Mouse (Mus musculus) forebrain, embryonic 16.5 days (tissue): ENCODE measurements around the gene Dop1b. TPM values are rescaled to one million over a fixed set of nuclear protein-coding genes. Genes with fewer than 3 reads are reported as not detected.
A peak's percentile ranks its signal among the peaks of the same experiment; 100 is the strongest.

Source experiments
- ATAC-seq: fragments of 200-750 bp; cut with Nextera tagmentation; 2 replicates; pipeline ENCODE4 v1.8.0; 2017; ENCODE audit warnings: mild to moderate bottlenecking, moderate library complexity
- H3K27ac ChIP-seq: fragments of 300-500 bp; sonication (generic); 2 replicates; pipeline ENCODE4 v1.5.1; 2014; ENCODE audit warnings: low read length, control low read depth
- H3K27me3 ChIP-seq: fragments of 300-500 bp; sonication (generic); replicated peaks from 2 replicates; pipeline ENCODE4 v1.6.1; 2014; ENCODE audit warnings: low read length; ENCODE audit not compliant: control insufficient read depth, insufficient read depth
- H3K36me3 ChIP-seq: fragments of 300-500 bp; sonication (generic); 2 replicates; pipeline ENCODE4 v1.6.1; 2014; ENCODE audit not compliant: control insufficient read depth, insufficient read depth
- H3K4me1 ChIP-seq: fragments of 300-500 bp; sonication (generic); replicated peaks from 2 replicates; pipeline ENCODE4 v1.6.1; 2014; ENCODE audit warnings: low read length; ENCODE audit not compliant: control insufficient read depth, insufficient read depth
- H3K4me2 ChIP-seq: fragments of 300-500 bp; sonication (generic); 2 replicates; pipeline ENCODE4 v1.6.1; 2014; ENCODE audit warnings: mild to moderate bottlenecking, low read length, control low read depth
- H3K4me3 ChIP-seq: fragments of 300-500 bp; sonication (generic); replicated peaks from 2 replicates; pipeline ENCODE4 v1.5.1; 2014; ENCODE audit warnings: mild to moderate bottlenecking, low read length, control low read depth
- H3K9ac ChIP-seq: fragments of 300-500 bp; sonication (generic); replicated peaks from 2 replicates; pipeline ENCODE4 v1.6.1; 2014; ENCODE audit warnings: low read depth, low read length, control low read depth
- H3K9me3 ChIP-seq: fragments of 300-500 bp; sonication (generic); 2 replicates; pipeline ENCODE4 v1.6.1; 2016; ENCODE audit warnings: low read length; ENCODE audit not compliant: control insufficient read depth
- WGBS: fragments of 180-500 bp; shearing (Covaris S2); extraction: QIAGEN DNeasy Blood & Tissue Kit; methylation state at CpG from one replicate; pipeline ENCODE4 v1.1.7; 2014; 5-methylcytosine and 5-hydroxymethylcytosine counted together
- polyA plus RNA-seq: library from polyadenylated mRNA; unstranded; fragments of >200 nt; fragmentation: Nextera tagmentation; extraction: Ambion mirVana; gene quantifications from 2 replicates; pipeline ENCODE4 v1.2.1, GENCODE M21; 2015

Dop1b gene
- polyA plus RNA-seq, 1 experiment from 2014 or later, result 43.3 TPM

DNA sequence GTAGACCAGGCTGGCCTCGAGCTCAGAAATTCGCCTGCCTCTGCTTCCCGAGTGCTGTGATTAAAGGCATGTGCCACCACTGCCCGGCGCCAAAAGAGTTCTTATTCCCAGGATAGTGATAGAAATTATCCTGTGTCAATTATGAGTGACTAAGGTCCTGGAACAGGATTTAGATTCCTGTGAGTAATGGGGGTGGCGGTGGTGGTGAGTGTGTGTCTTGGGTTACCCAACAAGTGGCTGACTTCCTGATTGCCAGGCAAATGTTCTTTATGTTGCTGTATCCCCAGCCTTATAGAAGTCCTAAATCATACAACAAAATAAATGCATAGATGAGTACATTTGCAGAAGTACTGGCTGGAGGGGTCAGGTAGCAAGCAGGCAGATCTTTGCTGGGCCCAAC, 121.8 kb downstream of the Dop1b start:
- ATAC-seq, result no peak
- Histone ChIP-seq H3K4me2 (peak overlapping the region; percentile 90), H3K27me3 (no peaks in the 10 kb centered on the region)

DNA sequence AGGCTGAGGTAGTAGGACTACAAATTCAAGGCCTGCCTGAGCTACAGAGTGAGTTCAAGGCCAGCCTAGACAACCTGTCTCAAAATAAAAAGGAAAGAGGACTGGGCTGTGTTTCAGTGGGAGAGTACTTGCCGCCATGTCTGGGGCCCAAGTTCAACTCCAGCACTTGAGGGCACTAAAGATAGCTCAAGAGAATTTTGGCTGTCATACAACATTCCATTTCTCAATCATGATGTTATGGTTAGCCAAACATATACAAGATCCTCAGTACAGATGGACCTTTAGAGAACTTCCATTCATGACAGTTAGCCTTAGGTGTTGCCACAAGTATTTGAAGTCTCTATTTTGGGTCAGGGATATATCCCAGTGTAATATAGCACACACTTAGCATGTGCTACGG, 122.4 kb downstream of the Dop1b start:
- no peak for ATAC-seq
- Histone ChIP-seq H3K4me1 (peaks cover 18% of the 10 kb centered on the region), H3K9me3 (peaks cover 4% of the 10 kb centered on the region; the same call in 1 of the 2 replicates), H3K27ac (no peak overlapping the region), H3K36me3 (no peaks in the 10 kb centered on the region), H3K9ac (no peak overlapping the region), H3K4me3 (no peak overlapping the region), H3K4me2 (no peak overlapping the region), H3K27me3 (no peaks in the 10 kb centered on the region)
- whole genome bisulfite sequencing, result 96% methylated on average over 2 of the region's 2 CpGs

More for the DNA sequence above, 121.8 kb downstream of the Dop1b start:
- Histone ChIP-seq H3K27ac (no peak overlapping the region), H3K9me3 (no peaks in the 10 kb centered on the region), H3K9ac (no peak overlapping the region), H3K36me3 (no peaks in the 10 kb centered on the region), H3K4me3 (no peak overlapping the region; the same call in 1 of the 2 replicates), H3K4me1 (peaks cover 18% of the 10 kb centered on the region)
- WGBS, result 94% methylated on average over 6 of the region's 6 CpGs

DNA sequence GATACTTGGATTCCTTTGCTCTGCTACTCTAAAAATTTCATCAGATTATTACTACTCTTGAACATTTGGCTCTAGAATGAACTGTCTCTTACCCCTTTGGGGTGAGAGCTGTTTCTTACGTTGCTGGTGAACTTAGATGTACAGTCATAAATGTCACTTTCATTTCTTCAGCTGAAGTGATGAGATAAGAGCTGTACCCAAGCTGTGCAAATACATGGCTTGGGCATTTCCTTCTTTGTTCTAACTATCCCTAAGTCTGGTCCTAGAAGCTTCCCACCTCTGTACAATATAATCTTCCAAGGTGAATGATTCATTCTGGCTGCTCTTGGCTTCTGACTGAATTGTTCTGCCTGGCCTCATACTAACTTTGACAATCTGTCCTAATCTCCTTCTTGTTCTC, 127.3 kb downstream of the Dop1b start:
- H3K9me3 ChIP-seq, result peaks cover 4% of the 10 kb centered on the region; the same call in 1 of the 2 replicates
- 94% methylated on average over 1 of the region's 1 CpGs for WGBS

DNA sequence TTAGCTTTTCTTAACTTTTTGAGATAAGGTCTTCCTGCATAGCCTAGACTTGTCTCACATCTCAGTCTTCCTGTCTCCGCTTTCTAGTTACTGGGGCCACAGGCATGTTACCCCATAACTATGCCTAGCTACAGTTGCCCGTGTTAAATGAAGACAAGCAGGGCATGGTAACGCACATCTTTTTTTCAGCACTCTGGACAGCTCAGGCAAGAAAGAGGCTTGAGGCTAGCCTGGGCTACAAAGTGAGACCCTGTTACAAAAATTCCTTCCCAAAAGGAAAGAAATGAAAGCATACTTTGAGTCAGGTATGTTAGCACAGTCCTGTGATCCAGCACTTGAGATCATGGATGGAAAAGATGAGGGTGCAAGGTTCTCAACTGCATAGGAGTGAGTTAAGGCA, 138.8 kb downstream of the Dop1b start:
- H3K27ac ChIP-seq, result no peak overlapping the region
- no peaks in the 10 kb centered on the region for H3K9me3 ChIP-seq
- no peak overlapping the region for H3K4me2 ChIP-seq
- no peak for ATAC-seq
- H3K27me3 ChIP-seq, result no peaks in the 10 kb centered on the region
- no peak overlapping the region for H3K9ac ChIP-seq
- peaks cover 41% of the 10 kb centered on the region for H3K36me3 ChIP-seq
- 98% methylated on average over 3 of the region's 3 CpGs for WGBS
- no peak overlapping the region for H3K4me3 ChIP-seq
- H3K4me1 ChIP-seq, result no peaks in the 10 kb centered on the region

More for the DNA sequence above, 127.3 kb downstream of the Dop1b start:
- Histone ChIP-seq H3K9ac (no peak overlapping the region), H3K36me3 (no peaks in the 10 kb centered on the region), H3K4me1 (peaks cover 5% of the 10 kb centered on the region), H3K27me3 (no peaks in the 10 kb centered on the region), H3K27ac (no peak overlapping the region), H3K4me2 (no peak overlapping the region), H3K4me3 (no peak overlapping the region)
- ATAC-seq, result no peak

DNA sequence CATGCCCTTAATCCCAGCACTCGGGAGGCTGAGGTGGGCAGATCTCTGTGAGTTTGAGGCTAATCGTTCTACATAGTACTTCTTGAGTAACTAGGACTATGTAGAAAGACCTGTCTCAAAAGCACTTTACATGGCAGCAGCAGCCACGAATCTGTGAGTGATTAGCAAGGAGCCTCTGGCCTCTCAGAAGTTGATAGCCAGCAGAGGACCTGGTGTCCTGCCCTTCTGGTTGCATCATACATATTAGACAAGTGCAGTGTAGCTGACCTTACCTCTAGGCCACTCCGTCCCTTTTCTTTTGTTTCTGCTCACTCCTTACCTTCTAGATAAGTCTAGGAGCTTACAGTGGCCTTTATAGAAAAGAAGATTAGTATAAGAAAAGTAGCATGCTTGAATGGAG, 148.3 kb downstream of the Dop1b start:
- Histone ChIP-seq H3K4me2 (no peak overlapping the region), H3K4me3 (no peak overlapping the region), H3K4me1 (no peaks in the 10 kb centered on the region), H3K9ac (no peak overlapping the region), H3K27me3 (no peaks in the 10 kb centered on the region), H3K9me3 (no peaks in the 10 kb centered on the region), H3K36me3 (peaks cover 31% of the 10 kb centered on the region), H3K27ac (no peak overlapping the region)
- WGBS, result 91% methylated on average over 4 of the region's 4 CpGs
- ATAC-seq, result no peak

Other genes starting within 250 kb of the Dop1b start
- gene Setd4, start 107.8 kb upstream of the Dop1b start, polyA plus RNA-seq, result 14.5 and 22.5 TPM in 2 replicates
- gene Cbr1, start 106.1 kb upstream of the Dop1b start, polyA plus RNA-seq, result 137 TPM in 2 replicates
- not detected in 2 replicates for gene Gm5678, start 83.8 kb upstream of the Dop1b start, polyA plus RNA-seq
- 1.4 and 1.6 TPM in 2 replicates for gene Cbr3, start 28.7 kb upstream of the Dop1b start, polyA plus RNA-seq
- 38.2 and 39.7 TPM in 2 replicates for gene Morc3, start 120.2 kb downstream of the Dop1b start, polyA plus RNA-seq
- 36.0 and 40.4 TPM in 2 replicates for gene Chaf1b, start 172.0 kb downstream of the Dop1b start, polyA plus RNA-seq